Mouse (Mus musculus) ES-Bruce4 (cell line): Measurements from ENCODE around the gene Man2b2. TPM values are rescaled to one million over a fixed set of nuclear protein-coding genes. Genes with fewer than 3 reads are reported as not detected.

Experiments used
- H3K27ac ChIP-seq: 2 replicates; pipeline ENCODE4 v1.5.1; 2012; ENCODE audit warnings: low read length, inconsistent platforms; ENCODE audit not compliant: insufficient read depth
- H3K27me3 ChIP-seq: 2 replicates; pipeline ENCODE4 v1.6.1; 2012; ENCODE audit warnings: mild to moderate bottlenecking, low read length, inconsistent platforms; ENCODE audit not compliant: control insufficient read depth, poor library complexity, insufficient read depth, severe bottlenecking
- H3K36me3 ChIP-seq: 2 replicates; pipeline ENCODE4 v1.6.1; 2012; ENCODE audit warnings: inconsistent platforms, mild to moderate bottlenecking, low read length, moderate library complexity; ENCODE audit not compliant: control insufficient read depth, poor library complexity, insufficient read depth, severe bottlenecking
- H3K4me1 ChIP-seq: one replicate; pipeline ENCODE4 v1.8.1; 2011; ENCODE audit warnings: low read length; ENCODE audit not compliant: control insufficient read depth, insufficient read depth
- H3K4me3 ChIP-seq: 2 replicates; pipeline ENCODE4 v1.5.1; 2011; ENCODE audit warnings: low read depth, mild to moderate bottlenecking, low read length
- H3K9ac ChIP-seq: 2 replicates; pipeline ENCODE4 v1.6.1; 2012; ENCODE audit warnings: low read depth, mild to moderate bottlenecking, inconsistent platforms; ENCODE audit not compliant: poor library complexity, severe bottlenecking
- H3K9me3 ChIP-seq: replicated peaks from 2 replicates; pipeline ENCODE4 v1.6.1; 2012; ENCODE audit warnings: mild to moderate bottlenecking, low read length, inconsistent platforms; ENCODE audit not compliant: control insufficient read depth, poor library complexity, insufficient read depth, severe bottlenecking
- CTCF ChIP-seq: IDR thresholded peaks from one replicate; pipeline ENCODE4 v1.8.1; 2011; ENCODE audit warnings: low read depth, low read length
- EP300 ChIP-seq: IDR thresholded peaks from 2 replicates; pipeline ENCODE4 v1.6.1; 2011; ENCODE audit warnings: low read depth, low read length; ENCODE audit not compliant: insufficient read depth
- POLR2A ChIP-seq: IDR thresholded peaks from one replicate; pipeline ENCODE4 v1.8.1; 2011; ENCODE audit warnings: low read length; ENCODE audit not compliant: insufficient read depth
- polyA plus RNA-seq: library from polyadenylated mRNA; stranded (reverse); fragments of >200 nt; gene quantifications from 2 replicates; pipeline ENCODE4 v1.2.4, GENCODE M21; 2011; ENCODE audit warnings: low read depth; ENCODE audit not compliant: missing spikeins, insufficient read depth, insufficient read length

Gene Man2b2
- polyA plus RNA-seq, 1 experiment = 10.5 TPM

DNA sequence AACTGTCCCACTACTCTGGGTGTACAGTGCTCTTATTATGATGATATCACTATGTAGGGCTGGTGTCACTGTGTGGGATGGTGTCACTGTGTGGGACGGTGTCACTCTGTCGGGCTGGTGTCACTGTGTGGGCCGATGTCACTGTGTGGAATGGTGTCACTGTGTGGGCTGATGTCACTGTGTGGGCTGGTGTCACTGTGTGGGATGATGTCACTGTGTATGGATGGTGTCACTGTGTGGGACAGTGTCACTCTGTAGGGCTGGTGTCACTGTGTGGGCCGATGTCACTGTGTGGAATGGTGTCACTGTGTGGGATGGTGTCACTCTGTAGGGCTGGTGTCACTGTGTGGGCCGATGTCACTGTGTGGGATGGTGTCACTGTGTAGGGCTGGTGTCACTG, 44.4 kb downstream of the Man2b2 start:
- no peaks in the 10 kb centered on the region for H3K27me3 ChIP-seq

DNA sequence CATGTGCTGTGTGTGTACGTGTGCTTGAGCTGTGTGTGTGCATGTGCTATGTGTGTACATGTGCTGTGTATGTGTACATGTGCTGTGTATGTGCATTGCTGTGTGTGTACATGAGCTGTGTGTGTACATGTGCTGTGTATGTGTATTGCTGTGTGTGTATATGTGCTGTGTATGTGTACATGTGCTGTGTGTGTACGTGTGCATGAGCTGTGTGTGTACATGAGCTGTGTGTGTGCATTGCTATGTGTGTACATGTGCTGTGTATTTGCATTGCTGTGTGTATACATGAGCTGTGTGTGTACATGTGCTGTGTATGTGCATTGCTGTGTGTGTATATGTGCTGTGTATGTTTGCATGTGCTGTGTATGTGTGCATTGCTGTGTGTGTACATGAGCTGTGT, 50.9 kb downstream of the Man2b2 start:
- Histone ChIP-seq H3K9ac (no peak overlapping the region), H3K36me3 (no peaks in the 10 kb centered on the region), H3K27me3 (no peaks in the 10 kb centered on the region), H3K4me3 (no peak overlapping the region), H3K9me3 (0 out of 2 replicates have a peak, but pooled peaks cover 3% of the 10 kb centered on the region), H3K27ac (no peak overlapping the region), H3K4me1 (peaks cover 4% of the 10 kb centered on the region)
- TF ChIP-seq EP300 (no peak), CTCF (no peak), POLR2A (no peak)

More for the DNA sequence above, 44.4 kb downstream of the Man2b2 start:
- Histone ChIP-seq H3K4me3 (no peak overlapping the region), H3K9ac (no peak overlapping the region), H3K27ac (no peak overlapping the region), H3K9me3 (0 out of 2 replicates have a peak, but pooled peaks cover 4% of the 10 kb centered on the region), H3K36me3 (no peaks in the 10 kb centered on the region), H3K4me1 (no peaks in the 10 kb centered on the region)
- TF ChIP-seq CTCF = no peak
- TF ChIP-seq EP300 = no peak
- no peak for TF ChIP-seq POLR2A

DNA sequence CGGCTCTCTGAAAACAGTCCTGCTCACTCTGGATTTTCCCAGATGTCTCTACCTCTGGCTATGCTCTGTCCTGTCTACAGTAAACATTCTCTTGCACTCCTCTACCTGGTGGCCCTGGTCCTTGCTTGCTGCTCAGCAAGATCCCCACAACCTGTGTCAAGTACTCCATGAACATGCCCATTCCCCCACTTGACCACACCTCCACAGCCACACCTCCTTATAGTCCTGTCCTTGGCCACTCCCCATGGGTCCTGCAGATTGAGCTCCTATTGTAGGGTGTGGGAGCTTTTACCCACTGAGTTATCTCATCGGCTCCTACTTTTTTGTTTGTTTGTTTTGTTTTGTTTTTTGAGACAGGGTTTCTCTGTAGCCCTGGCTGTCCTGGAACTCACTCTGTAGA, 51.6 kb downstream of the Man2b2 start:
- H3K9ac ChIP-seq = no peak overlapping the region
- H3K4me3 ChIP-seq = no peak overlapping the region
- no peak overlapping the region for H3K27ac ChIP-seq
- no peaks in the 10 kb centered on the region for H3K36me3 ChIP-seq
- no peaks in the 10 kb centered on the region for H3K27me3 ChIP-seq
- H3K4me1 ChIP-seq = peaks cover 4% of the 10 kb centered on the region
- TF ChIP-seq EP300 = no peak
- no peak for TF ChIP-seq CTCF
- TF ChIP-seq POLR2A = no peak
- H3K9me3 ChIP-seq = 0 out of 2 replicates have a peak, but pooled peaks cover 3% of the 10 kb centered on the region

DNA sequence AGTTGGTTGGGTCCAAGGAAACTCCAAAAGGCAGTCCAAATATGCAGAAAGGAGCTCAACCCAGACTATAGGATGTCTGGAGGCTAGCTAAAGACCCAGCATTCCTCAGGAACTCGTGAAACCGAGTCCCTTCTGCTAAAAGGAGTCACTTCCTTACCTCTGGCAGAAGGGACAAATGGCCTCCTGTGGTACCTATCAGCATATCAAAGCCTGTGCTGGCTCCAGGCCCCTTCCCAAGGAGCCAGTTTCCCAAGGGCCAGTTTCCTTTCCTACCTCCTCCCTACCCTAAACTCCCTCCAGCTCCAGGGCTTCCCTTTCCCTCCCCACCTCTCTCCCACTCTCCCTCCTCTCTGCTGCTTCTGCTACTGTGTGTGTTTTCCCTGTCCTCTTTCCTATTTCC, 53.3 kb downstream of the Man2b2 start:
- no peak overlapping the region for H3K4me3 ChIP-seq
- no peak overlapping the region for H3K9ac ChIP-seq
- H3K27ac ChIP-seq = peak overlapping the region; percentile 67; the same call in 1 of the 2 replicates
- no peaks in the 10 kb centered on the region for H3K36me3 ChIP-seq
- H3K4me1 ChIP-seq = peaks cover 8% of the 10 kb centered on the region
- 0 out of 2 replicates have a peak, but pooled peaks cover 3% of the 10 kb centered on the region for H3K9me3 ChIP-seq
- H3K27me3 ChIP-seq = no peaks in the 10 kb centered on the region
- TF ChIP-seq EP300 (peak; percentile 89), POLR2A (no peak)

DNA sequence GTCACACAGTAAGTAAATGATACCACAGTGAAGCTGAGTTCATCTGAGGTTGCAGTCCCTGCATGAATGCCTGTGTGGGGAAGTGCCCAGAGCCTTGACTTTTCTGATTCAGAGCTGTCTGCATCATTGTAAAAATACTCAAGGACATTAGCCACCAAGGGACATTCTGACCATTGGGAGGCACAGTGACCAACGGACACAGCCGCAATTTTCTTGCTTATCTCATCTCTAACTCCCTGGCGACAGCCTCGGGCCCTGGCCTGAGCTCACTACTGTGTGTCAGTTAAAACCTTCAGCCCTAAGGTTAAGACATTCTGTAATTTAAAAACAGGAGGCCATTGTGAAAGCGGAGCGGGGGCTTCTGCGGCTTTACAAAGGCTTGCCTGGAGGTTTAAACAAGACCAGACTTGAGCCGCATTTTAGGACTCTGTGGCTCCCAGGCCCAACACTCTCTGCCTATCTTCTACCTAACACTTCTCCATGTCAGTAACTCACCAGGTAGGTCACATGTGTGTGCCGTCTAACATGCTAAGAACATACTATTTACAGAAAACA, 54.4 kb downstream of the Man2b2 start:
- no peaks in the 10 kb centered on the region for H3K27me3 ChIP-seq
- H3K9me3 ChIP-seq = 0 out of 2 replicates have a peak, but pooled peaks cover 3% of the 10 kb centered on the region
- TF ChIP-seq EP300 (peak; percentile 49; the same call in 1 of the 2 replicates), POLR2A (no peak)
- peak overlapping the region; percentile 38; the same call in 1 of the 2 replicates for H3K27ac ChIP-seq
- no peak overlapping the region for H3K4me3 ChIP-seq
- H3K4me1 ChIP-seq = peaks cover 8% of the 10 kb centered on the region
- no peak overlapping the region for H3K9ac ChIP-seq
- H3K36me3 ChIP-seq = no peaks in the 10 kb centered on the region

DNA sequence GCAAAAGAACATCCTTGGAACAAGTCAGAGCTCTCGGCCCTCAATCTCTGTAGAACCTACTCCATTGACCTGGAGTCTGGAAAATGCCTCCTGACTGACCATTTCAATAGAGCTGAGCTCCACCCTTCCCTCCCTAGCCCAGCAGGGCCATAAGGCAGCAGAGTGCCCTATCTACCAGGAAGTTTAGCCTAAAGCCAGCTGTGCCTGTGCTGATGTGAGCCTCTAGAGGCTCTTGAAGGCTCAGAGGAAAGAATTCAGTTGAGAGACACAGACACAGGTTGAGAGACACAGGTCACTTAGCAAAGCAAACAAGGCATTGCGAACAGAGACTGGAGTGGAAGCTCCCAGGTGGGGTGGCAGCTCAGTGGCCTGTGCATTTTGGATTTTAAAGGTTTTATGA, 55.1 kb downstream of the Man2b2 start:
- no peak overlapping the region for H3K4me3 ChIP-seq
- H3K36me3 ChIP-seq = no peaks in the 10 kb centered on the region
- no peaks in the 10 kb centered on the region for H3K9me3 ChIP-seq
- no peak for TF ChIP-seq POLR2A
- H3K9ac ChIP-seq = no peak overlapping the region
- no peaks in the 10 kb centered on the region for H3K27me3 ChIP-seq
- no peak overlapping the region for H3K27ac ChIP-seq
- peaks cover 8% of the 10 kb centered on the region for H3K4me1 ChIP-seq
